Mouse (Mus musculus) limb, embryonic 13.5 days (tissue): ENCODE data around the gene Pgm5. TPM values are rescaled to one million over a fixed set of nuclear protein-coding genes. Genes with fewer than 3 reads are reported as not detected.

Experiments used
- ATAC-seq: fragments of 200-750 bp; cut with Nextera tagmentation; 2 replicates; pipeline ENCODE4 v1.8.0; 2017; ENCODE audit warnings: low read depth, moderate number of reproducible peaks, moderate TSS enrichment; ENCODE audit not compliant: low FRiP score
- H3K27ac ChIP-seq: fragments of 300-500 bp; sonication (generic); 2 replicates; pipeline ENCODE4 v1.5.1; 2015; ENCODE audit warnings: inconsistent platforms, mild to moderate bottlenecking, moderate library complexity
- H3K27me3 ChIP-seq: fragments of 300-500 bp; sonication (generic); 2 replicates; pipeline ENCODE4 v1.6.1; 2015; ENCODE audit warnings: mild to moderate bottlenecking, inconsistent platforms
- H3K36me3 ChIP-seq: fragments of 300-500 bp; sonication (generic); 2 replicates; pipeline ENCODE4 v1.6.1; 2015; ENCODE audit warnings: inconsistent platforms, mild to moderate bottlenecking, moderate library complexity
- H3K4me1 ChIP-seq: fragments of 300-500 bp; sonication (generic); 2 replicates; pipeline ENCODE4 v1.6.1; 2015; ENCODE audit warnings: inconsistent platforms
- H3K4me2 ChIP-seq: fragments of 300-500 bp; sonication (generic); replicated peaks from 2 replicates; pipeline ENCODE4 v1.6.1; 2015; ENCODE audit warnings: inconsistent platforms, mild to moderate bottlenecking, moderate library complexity
- H3K4me3 ChIP-seq: fragments of 300-500 bp; sonication (generic); 2 replicates; pipeline ENCODE4 v1.5.1; 2015; ENCODE audit warnings: moderate library complexity, mild to moderate bottlenecking, inconsistent platforms
- H3K9ac ChIP-seq: fragments of 300-500 bp; sonication (generic); 2 replicates; pipeline ENCODE4 v1.6.1; 2015; ENCODE audit warnings: mild to moderate bottlenecking, inconsistent platforms
- H3K9me3 ChIP-seq: fragments of 300-500 bp; sonication (generic); 2 replicates; pipeline ENCODE4 v1.6.1; 2016; ENCODE audit warnings: inconsistent platforms
- WGBS: fragments of 180-500 bp; shearing (Covaris S2); methylation state at CpG from one replicate; pipeline ENCODE4 v1.1.7; 2015; 5-methylcytosine and 5-hydroxymethylcytosine counted together
- polyA plus RNA-seq: library from polyadenylated mRNA; unstranded; fragments of >200 nt; fragmentation: Nextera tagmentation; extraction: Ambion mirVana; gene quantifications from 2 replicates; pipeline ENCODE4 v1.2.1, GENCODE M21; 2015

Pgm5 gene
- polyA plus RNA-seq, 1 experiment from 2014 or later, result 2.8 TPM

DNA sequence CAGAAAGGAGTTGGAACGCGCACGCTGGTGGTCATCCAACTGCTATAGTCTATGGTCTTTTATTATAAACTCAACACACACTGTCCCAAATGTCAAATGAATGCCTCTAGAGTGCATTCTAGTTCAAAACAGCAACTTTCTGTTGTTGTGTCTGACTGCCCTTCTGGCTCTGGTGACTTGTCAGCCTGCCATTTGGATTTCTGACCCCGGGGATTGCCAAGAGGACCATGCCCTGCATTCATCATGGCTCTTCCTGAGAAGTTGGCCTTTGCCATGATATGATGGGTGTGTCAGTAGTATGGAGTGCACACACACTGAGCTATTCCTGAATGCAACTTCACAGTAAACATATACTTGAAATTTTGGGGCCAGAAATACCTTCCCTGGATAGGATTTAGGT is 172.1 kb downstream of the Pgm5 start:
- peaks cover 3% of the 10 kb centered on the region; the same call in 1 of the 2 replicates for H3K4me1 ChIP-seq
- H3K27ac ChIP-seq, result no peak overlapping the region
- H3K4me3 ChIP-seq, result no peak overlapping the region
- ATAC-seq, result no peak
- no peaks in the 10 kb centered on the region for H3K27me3 ChIP-seq
- H3K36me3 ChIP-seq, result no peaks in the 10 kb centered on the region
- H3K4me2 ChIP-seq, result no peak overlapping the region
- H3K9ac ChIP-seq, result no peak overlapping the region
- 94% methylated on average over 4 of the region's 4 CpGs for WGBS
- H3K9me3 ChIP-seq, result no peaks in the 10 kb centered on the region

DNA sequence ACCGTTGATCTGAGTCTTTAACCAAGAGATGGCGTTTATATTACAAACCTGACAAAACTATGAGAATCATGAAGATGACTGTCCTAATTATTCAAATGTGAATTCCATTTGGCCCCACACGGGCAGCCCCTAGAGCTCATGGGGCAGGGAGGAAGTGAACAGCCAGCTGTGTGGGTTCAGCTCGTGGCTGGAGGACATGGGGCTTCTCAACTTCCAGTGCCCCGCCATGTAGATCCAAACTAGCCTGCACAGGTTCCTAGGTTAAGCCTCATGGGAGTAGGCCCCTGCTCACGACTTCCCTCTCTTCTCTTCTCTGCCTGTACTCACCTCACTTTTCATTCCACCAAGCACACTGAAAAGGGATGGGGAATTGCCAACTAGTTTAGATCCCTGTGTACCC is 173.3 kb downstream of the Pgm5 start:
- H3K27me3 ChIP-seq, result no peaks in the 10 kb centered on the region

DNA sequence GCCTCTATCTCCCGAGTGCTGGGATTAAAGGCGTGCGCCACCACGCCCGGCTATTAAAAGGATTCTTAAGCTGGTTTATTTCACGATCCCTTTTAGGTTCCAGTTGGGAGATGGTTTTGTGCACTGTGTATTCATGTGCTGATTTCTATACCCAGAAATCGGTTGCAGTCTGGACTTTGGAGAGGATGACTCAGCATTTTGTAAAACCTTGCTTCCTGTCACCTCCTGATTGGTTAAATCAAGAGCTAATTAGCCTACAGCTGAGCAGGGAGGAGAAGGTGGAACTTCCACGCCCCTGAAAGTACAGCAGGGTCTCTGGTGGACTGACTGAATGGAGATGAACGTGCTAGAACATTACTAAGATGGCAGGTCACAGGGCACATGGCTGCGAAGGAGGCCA is 175.2 kb downstream of the Pgm5 start:
- no peak overlapping the region for H3K4me2 ChIP-seq
- H3K4me3 ChIP-seq, result no peak overlapping the region
- H3K4me1 ChIP-seq, result peaks cover 3% of the 10 kb centered on the region; the same call in 1 of the 2 replicates
- H3K27ac ChIP-seq, result no peak overlapping the region
- H3K36me3 ChIP-seq, result no peaks in the 10 kb centered on the region
- H3K9ac ChIP-seq, result no peak overlapping the region
- H3K27me3 ChIP-seq, result no peaks in the 10 kb centered on the region
- 84% methylated on average over 10 of the region's 10 CpGs for WGBS
- no peak for ATAC-seq
- H3K9me3 ChIP-seq, result no peaks in the 10 kb centered on the region

More for the DNA sequence above, 173.3 kb downstream of the Pgm5 start:
- H3K36me3 ChIP-seq, result no peaks in the 10 kb centered on the region
- 76% methylated on average over 6 of the region's 6 CpGs for WGBS
- H3K4me3 ChIP-seq, result no peak overlapping the region
- ATAC-seq, result no peak
- no peak overlapping the region for H3K27ac ChIP-seq
- H3K9me3 ChIP-seq, result no peaks in the 10 kb centered on the region
- H3K4me1 ChIP-seq, result peaks cover 3% of the 10 kb centered on the region; the same call in 1 of the 2 replicates
- no peak overlapping the region for H3K4me2 ChIP-seq
- H3K9ac ChIP-seq, result no peak overlapping the region

DNA sequence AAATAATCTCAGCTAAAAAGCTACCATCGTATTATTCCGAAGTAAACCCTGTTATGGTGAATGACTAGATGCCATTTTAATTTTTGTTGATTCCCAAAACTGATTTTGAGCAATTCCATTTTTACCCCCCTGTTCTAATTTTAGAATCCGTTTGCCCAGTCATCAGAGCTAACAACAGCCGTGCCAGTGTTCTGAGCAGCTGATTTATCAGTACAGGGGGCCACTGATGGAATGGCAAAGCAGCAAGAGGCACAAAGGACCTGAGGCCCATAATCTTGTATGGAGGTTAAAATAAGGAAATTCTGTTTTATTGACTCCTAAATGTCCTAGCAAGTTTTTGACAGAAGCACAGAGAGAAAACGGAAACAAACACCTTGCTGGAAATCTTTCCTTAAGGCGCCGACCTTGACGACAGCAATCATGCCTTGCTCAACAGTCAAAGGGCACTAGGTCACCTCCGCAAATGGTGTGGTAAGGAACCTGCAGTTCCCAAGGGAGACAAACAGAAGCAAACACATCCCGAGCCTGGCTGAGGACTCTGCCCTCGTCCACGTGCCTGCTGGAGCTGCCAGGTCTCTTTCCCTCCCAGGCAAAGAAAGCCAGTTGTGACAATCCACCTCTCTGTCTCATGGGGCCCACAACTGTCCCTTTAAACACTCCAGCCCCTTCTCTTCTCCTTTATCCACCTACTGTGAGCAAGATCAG is 178.5 kb downstream of the Pgm5 start:
- Histone ChIP-seq H3K27me3 (no peaks in the 10 kb centered on the region), H3K4me1 (0 out of 2 replicates have a peak, but pooled peaks cover 4% of the 10 kb centered on the region), H3K9me3 (no peaks in the 10 kb centered on the region), H3K9ac (no peak overlapping the region), H3K36me3 (no peaks in the 10 kb centered on the region), H3K4me3 (no peak overlapping the region), H3K27ac (no peak overlapping the region), H3K4me2 (no peak overlapping the region)
- ATAC-seq, result no peak
- WGBS, result 57% methylated on average over 12 of the region's 12 CpGs

DNA sequence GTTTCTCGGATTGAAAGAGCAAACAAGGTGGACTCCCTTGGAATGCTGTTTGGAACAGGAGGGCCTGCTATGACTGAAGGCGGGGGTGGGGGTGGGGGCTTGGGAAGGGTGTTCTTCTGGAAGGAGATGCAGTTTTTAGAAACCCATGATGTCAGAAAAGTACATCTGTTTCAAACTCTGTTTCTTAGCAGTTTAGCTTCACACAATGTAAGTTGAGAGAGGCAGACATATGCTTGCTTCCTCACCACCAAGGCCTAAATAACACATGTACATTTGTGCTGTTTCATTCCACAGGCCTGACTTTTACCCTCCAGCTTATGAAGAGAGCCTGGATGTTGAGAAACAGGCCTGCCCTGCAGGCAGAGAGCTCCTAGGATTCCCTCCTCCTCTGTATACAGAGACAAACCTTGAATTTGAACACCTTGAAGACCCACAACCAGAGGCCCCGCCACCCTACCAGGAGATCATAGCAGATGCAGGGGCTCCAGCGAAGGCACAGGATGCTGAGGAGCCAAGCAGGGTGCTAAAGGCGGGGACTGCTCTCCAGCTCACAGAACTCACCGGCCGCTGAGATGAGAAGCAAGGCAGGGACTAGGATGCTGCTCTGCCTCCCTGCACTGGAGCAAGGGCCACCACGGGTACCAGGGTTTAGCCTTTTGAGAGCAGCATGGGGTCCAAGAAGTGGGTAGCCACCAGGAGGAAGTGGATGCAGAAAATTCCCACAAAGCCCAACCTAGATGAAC is 184.2 kb downstream of the Pgm5 start:
- Histone ChIP-seq H3K4me3 (no peak overlapping the region), H3K27ac (no peak overlapping the region), H3K27me3 (no peaks in the 10 kb centered on the region), H3K36me3 (no peaks in the 10 kb centered on the region), H3K9ac (no peak overlapping the region), H3K9me3 (no peaks in the 10 kb centered on the region), H3K4me2 (no peak overlapping the region), H3K4me1 (peaks cover 8% of the 10 kb centered on the region; the same call in 1 of the 2 replicates)
- no peak for ATAC-seq
- 64% methylated on average over 8 of the region's 8 CpGs for WGBS

DNA sequence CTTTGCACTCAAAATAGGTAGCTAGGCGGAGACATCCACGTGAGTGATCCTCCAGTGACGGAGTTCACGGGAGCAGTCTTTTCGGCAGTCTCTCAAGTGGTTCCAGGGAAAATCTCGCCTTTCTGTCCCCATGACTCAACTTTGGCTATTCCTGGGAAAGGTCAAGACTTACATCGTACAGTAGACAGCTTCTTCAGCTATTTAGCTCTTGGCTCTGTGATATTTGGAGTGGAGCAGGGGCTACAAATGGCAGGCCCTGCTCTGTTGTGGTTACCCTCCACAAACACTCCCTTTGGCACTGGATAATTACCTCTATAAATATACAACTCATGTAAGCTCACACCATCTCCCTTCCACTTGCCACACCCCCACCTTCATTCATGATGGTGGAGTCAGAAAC is 185.2 kb downstream of the Pgm5 start:
- Histone ChIP-seq H3K27me3 (no peaks in the 10 kb centered on the region), H3K9ac (no peak overlapping the region)
- 87% methylated on average over 7 of the region's 7 CpGs for WGBS

DNA sequence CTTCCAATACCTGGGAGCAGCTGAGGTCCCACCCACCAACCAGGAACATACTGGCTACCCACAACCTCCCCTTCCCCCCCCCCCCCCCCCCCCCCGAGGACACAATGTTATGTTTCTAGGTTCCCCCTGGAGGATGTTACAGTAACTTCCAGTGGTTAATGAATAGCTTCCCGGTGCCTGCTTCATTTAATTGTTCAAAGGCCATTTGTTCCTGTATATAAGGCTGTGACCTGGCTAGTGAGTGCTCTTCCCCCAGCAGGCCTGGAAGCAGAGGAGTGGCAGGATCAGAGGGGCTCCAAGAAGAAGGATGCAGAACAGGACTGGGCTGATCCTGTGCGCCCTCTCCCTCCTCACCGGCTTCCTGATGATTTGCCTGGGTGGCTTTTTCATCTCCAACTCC is 187.9 kb downstream of the Pgm5 start, which contains the start of gene Tmem252:
Gene Tmem252 (plus strand): TSS at position 247 of the 400 bp plus-strand sequence.
- H3K4me2 ChIP-seq, result no peak within 1 kb of the TSS
- no peak within 1 kb of the TSS for H3K9ac ChIP-seq
- no peaks in the 10 kb centered on the region for H3K36me3 ChIP-seq
- H3K9me3 ChIP-seq, result no peaks in the 10 kb centered on the region
- H3K27ac ChIP-seq, result no peak within 1 kb of the TSS
- H3K27me3 ChIP-seq, result no peaks in the 10 kb centered on the region
- no peak for ATAC-seq
- H3K4me1 ChIP-seq, result peaks cover 13% of the 10 kb centered on the region; the same call in 1 of the 2 replicates
- 44% methylated on average over 4 of the region's 4 CpGs for WGBS
- H3K4me3 ChIP-seq, result no peak within 1 kb of the TSS

More for the DNA sequence above, 185.2 kb downstream of the Pgm5 start:
- H3K4me3 ChIP-seq, result no peak overlapping the region
- no peak overlapping the region for H3K4me2 ChIP-seq
- no peak for ATAC-seq
- H3K4me1 ChIP-seq, result peaks cover 14% of the 10 kb centered on the region; the same call in 1 of the 2 replicates
- H3K9me3 ChIP-seq, result no peaks in the 10 kb centered on the region
- H3K27ac ChIP-seq, result no peak overlapping the region
- no peaks in the 10 kb centered on the region for H3K36me3 ChIP-seq

DNA sequence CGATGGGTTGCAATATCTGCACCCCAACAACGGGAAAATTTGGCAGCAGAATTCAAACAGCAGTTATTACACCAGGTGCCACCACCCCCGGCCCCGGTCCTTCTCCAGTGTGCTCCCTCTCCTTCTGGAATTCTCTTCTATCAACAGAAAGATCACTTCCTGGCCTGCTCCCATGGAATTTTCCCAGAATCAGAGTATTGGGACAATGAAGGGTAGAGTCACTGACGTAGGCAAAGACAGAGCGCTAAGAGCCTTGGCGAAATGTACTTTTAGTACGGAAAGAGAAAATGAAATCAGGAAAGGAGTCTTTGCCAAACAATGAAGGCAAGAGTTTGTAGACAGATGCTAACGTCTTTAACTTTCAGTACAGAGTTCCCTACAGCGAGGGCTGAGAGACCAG is 188.3 kb downstream of the Pgm5 start:
- Histone ChIP-seq H3K27ac (no peak overlapping the region), H3K27me3 (no peaks in the 10 kb centered on the region), H3K9me3 (no peaks in the 10 kb centered on the region), H3K36me3 (no peaks in the 10 kb centered on the region), H3K4me2 (no peak overlapping the region), H3K9ac (no peak overlapping the region), H3K4me1 (peaks cover 11% of the 10 kb centered on the region; the same call in 1 of the 2 replicates), H3K4me3 (no peak overlapping the region)
- no peak for ATAC-seq
- 81% methylated on average over 10 of the region's 10 CpGs for WGBS

DNA sequence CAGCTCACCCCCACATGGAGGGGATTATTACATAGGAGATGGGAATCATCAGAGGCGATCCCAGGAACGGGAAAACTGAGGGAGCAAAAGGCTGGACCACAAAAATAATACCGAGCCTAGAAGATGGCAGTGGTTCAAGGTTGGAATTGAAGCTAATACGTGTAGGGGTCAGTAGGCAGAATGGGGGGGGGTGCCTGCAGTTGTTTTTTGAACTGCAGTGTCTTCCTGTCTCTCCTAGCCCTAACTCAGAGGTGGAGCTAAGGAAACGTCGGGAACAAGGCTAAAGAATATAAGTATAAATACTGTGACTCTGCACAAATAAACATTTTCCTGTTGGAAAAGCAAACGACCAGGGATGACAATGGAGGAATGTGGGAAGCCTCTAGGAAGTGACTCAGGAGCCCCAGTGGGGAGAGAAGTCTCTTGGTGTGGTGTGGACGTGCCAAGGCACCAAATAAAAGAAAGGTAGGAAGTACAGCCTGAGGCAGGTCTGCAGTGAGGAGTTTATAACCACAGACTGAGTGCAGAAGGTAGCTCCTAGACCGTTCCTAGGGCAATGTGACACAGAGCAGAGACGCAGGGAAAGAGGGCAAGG is 189.2 kb downstream of the Pgm5 start:
- Histone ChIP-seq H3K9ac (no peak overlapping the region), H3K36me3 (no peaks in the 10 kb centered on the region), H3K9me3 (no peaks in the 10 kb centered on the region), H3K27ac (no peak overlapping the region), H3K27me3 (no peaks in the 10 kb centered on the region), H3K4me3 (no peak overlapping the region), H3K4me1 (peaks cover 7% of the 10 kb centered on the region; the same call in 1 of the 2 replicates), H3K4me2 (no peak overlapping the region)
- WGBS, result 65% methylated on average over 10 of the region's 10 CpGs
- ATAC-seq, result no peak

DNA sequence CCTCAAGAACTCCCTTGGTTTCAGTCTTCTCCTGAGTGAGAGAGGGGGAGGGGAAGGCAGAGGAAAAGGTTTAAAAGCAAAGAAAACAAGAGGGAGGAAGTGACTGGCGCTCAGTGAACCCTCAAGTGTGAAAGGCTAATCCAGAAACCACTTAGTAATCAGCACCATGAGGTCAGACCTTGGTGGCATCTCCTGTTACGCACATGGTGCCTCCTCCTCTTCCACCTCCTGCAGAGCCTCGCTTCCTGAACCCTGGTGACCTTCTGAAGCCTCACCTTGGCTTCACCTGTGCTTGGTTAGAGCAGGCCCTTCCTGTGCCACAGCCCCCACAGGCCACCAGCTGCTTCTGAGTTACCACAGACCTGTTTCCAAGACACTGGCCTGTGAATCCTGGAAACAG is 190.1 kb downstream of the Pgm5 start:
- ATAC-seq, result no peak
- 28% methylated on average over 3 of the region's 3 CpGs for WGBS
- Histone ChIP-seq H3K9me3 (no peaks in the 10 kb centered on the region), H3K4me3 (no peak overlapping the region), H3K4me2 (no peak overlapping the region), H3K27me3 (no peaks in the 10 kb centered on the region), H3K36me3 (no peaks in the 10 kb centered on the region), H3K9ac (no peak overlapping the region), H3K4me1 (0 out of 2 replicates have a peak, but pooled peaks cover 7% of the 10 kb centered on the region), H3K27ac (no peak overlapping the region)

DNA sequence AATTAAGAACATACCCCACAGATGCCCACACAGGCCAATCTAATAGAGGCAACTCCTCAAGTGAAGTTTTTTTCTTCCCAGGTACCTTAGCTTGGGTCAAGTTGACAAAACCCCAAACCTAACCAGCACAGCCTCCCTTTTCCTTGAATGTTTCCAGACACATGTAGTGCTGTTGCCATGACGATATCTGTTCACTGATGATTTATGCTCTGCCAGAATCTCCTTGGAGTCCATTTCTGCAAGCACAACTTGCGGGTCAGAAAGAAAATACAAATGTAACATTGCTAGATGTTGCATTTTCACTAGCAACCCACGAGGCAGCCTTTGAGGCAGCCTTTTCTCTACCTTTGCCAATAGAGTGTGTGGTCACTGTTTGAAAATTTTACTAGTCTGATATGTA is 194.1 kb downstream of the Pgm5 start:
- no peak for ATAC-seq
- H3K4me3 ChIP-seq, result no peak overlapping the region
- no peak overlapping the region for H3K27ac ChIP-seq
- H3K27me3 ChIP-seq, result no peaks in the 10 kb centered on the region
- H3K9me3 ChIP-seq, result no peaks in the 10 kb centered on the region
- 0 out of 2 replicates have a peak, but pooled peaks cover 7% of the 10 kb centered on the region for H3K4me1 ChIP-seq
- H3K9ac ChIP-seq, result no peak overlapping the region
- no peak overlapping the region for H3K4me2 ChIP-seq
- no peaks in the 10 kb centered on the region for H3K36me3 ChIP-seq
- 72% methylated on average over 3 of the region's 3 CpGs for WGBS

DNA sequence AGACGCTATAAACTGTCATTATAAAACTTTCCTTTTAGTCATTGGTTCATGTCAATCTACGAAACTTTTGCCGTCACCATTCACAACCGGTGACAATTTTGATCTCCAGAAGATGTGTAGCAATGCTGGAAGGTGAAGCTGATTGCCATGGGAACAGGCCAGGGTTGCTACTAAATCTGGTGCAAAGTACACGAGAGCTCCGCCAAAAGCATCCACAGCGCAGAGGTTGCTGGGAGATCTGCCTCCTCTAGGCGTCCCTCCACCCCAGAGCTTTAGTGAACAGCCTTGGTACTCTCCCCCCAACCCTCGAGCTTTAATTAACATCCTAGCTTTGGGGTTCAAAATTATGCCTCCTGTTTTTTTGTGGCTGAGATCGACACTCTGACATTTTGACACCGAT is 195.9 kb downstream of the Pgm5 start:
- 76% methylated on average over 11 of the region's 11 CpGs for WGBS
- Histone ChIP-seq H3K4me3 (no peak overlapping the region), H3K4me2 (no peak overlapping the region), H3K27me3 (no peaks in the 10 kb centered on the region), H3K9me3 (no peaks in the 10 kb centered on the region), H3K4me1 (no peaks in the 10 kb centered on the region), H3K9ac (no peak overlapping the region), H3K36me3 (no peaks in the 10 kb centered on the region), H3K27ac (no peak overlapping the region)
- no peak for ATAC-seq
